Mouse (Mus musculus): ENCODE data around the gene Aqp9. TPM values are rescaled to one million over a fixed set of nuclear protein-coding genes. Genes with fewer than 3 reads are reported as not detected.

Gene Aqp9
- polyA plus RNA-seq, 1 experiment, result 1.8 TPM

- 89% methylated on average over 8 of the region's 8 CpGs for WGBS
- Histone ChIP-seq H3K4me1 (ENCODE audit: control insufficient read depth, insufficient read depth, low read length) (no peaks in the 10 kb centered on the region), H3K4me3 (replicated peaks; ENCODE audit: extremely low read depth, low read depth, low read length) (no peak overlapping the region)
- TF ChIP-seq POLR2A (IDR thresholded peaks at IDR 0.05; ENCODE audit: borderline replicate concordance, extremely low read depth, low read depth, low read length) (no peak), CTCF (IDR thresholded peaks at IDR 0.05; ENCODE audit: insufficient read depth, low read length) (no peak)
- DNase-seq, result no peak
These were observed 104.1 kb downstream of the Aqp9 start for GRCm38 (mm10) chr9:71064291-71064840.

- no peak for DNase-seq
- Histone ChIP-seq H3K4me1 (ENCODE audit: control insufficient read depth, insufficient read depth, low read length) (no peaks in the 10 kb centered on the region), H3K4me3 (replicated peaks; ENCODE audit: extremely low read depth, low read depth, low read length) (no peak overlapping the region)
- TF ChIP-seq POLR2A (IDR thresholded peaks at IDR 0.05; ENCODE audit: borderline replicate concordance, extremely low read depth, low read depth, low read length), result no peak
- TF ChIP-seq CTCF (IDR thresholded peaks at IDR 0.05; ENCODE audit: insufficient read depth, low read length), result no peak
These were observed 104.9 kb downstream of the Aqp9 start for GRCm38 (mm10) chr9:71063551-71063950.

GRCm38 (mm10) chr9:71062976-71063375 is 105.5 kb downstream of the Aqp9 start:
- TF ChIP-seq POLR2A (IDR thresholded peaks at IDR 0.05; ENCODE audit: borderline replicate concordance, extremely low read depth, low read depth, low read length) (no peak), CTCF (IDR thresholded peaks at IDR 0.05; ENCODE audit: insufficient read depth, low read length) (no peak)

GRCm38 (mm10) chr9:71062301-71062700 is 106.2 kb downstream of the Aqp9 start:
- TF ChIP-seq POLR2A (IDR thresholded peaks at IDR 0.05; ENCODE audit: borderline replicate concordance, extremely low read depth, low read depth, low read length) (no peak), CTCF (IDR thresholded peaks at IDR 0.05; ENCODE audit: insufficient read depth, low read length) (no peak)
- no peak overlapping the region for H3K4me3 ChIP-seq (replicated peaks; ENCODE audit: extremely low read depth, low read depth, low read length)
- no peaks in the 10 kb centered on the region for H3K4me1 ChIP-seq (ENCODE audit: control insufficient read depth, insufficient read depth, low read length)
- no peak for DNase-seq

More at GRCm38 (mm10) chr9:71062976-71063375, 105.5 kb downstream of the Aqp9 start:
- 76% methylated on average over 4 of the region's 4 CpGs for WGBS
- no peak for DNase-seq
- Histone ChIP-seq H3K4me1 (ENCODE audit: control insufficient read depth, insufficient read depth, low read length) (no peaks in the 10 kb centered on the region), H3K4me3 (replicated peaks; ENCODE audit: extremely low read depth, low read depth, low read length) (no peak overlapping the region)

Other genes with a start within 250 kb of the Aqp9 start
- gene Lipc, start 216.5 kb downstream of the Aqp9 start, polyA plus RNA-seq (2012; rRNA removed), result 0.25 and 0.38 TPM in 2 replicates
- gene Aldh1a2, start 47.1 kb upstream of the Aqp9 start, polyA plus RNA-seq (2012; rRNA removed), result 12.8 and 13.5 TPM in 2 replicates

Measured in lung, adult 2 months (tissue).